Mouse (Mus musculus) spleen, adult 2 months (tissue): Measurements from ENCODE around the gene Chit1. TPM values are rescaled to one million over a fixed set of nuclear protein-coding genes. Genes with fewer than 3 reads are reported as not detected.

Experiments used
- DNase-seq, 2 experiments: peaks; one replicate each; pipeline versions ENCODE4 v3.0.0 to v3.0.0-alpha.2; 2012 to 2021; ENCODE audit warnings: low spot score in 2 of 2, low read depth in 1 of 2
- H3K27ac ChIP-seq: fragments of 200-500 bp; 2 replicates; pipeline ENCODE4 v1.5.1; 2012; ENCODE audit warnings: low read length, inconsistent platforms; ENCODE audit not compliant: insufficient read depth
- H3K27me3 ChIP-seq: fragments of 200-500 bp; 2 replicates; pipeline ENCODE4 v1.6.1; 2012; ENCODE audit warnings: mild to moderate bottlenecking, moderate library complexity, low read length, inconsistent platforms; ENCODE audit not compliant: control insufficient read depth, insufficient read depth
- H3K36me3 ChIP-seq: fragments of 200-500 bp; 2 replicates; pipeline ENCODE4 v1.6.1; 2012; ENCODE audit warnings: mild to moderate bottlenecking, low read length, inconsistent platforms; ENCODE audit not compliant: control insufficient read depth, insufficient read depth
- H3K4me1 ChIP-seq: fragments of 200-500 bp; 2 replicates; pipeline ENCODE4 v1.6.1; 2011; ENCODE audit warnings: inconsistent platforms; ENCODE audit not compliant: control insufficient read depth, insufficient read depth, insufficient read length
- H3K4me3 ChIP-seq: fragments of 200-500 bp; 2 replicates; pipeline ENCODE4 v1.5.1; 2011; ENCODE audit warnings: mild to moderate bottlenecking, inconsistent platforms; ENCODE audit not compliant: insufficient read depth, insufficient read length; ENCODE audit errors: extremely low read depth
- CTCF ChIP-seq: fragments of 200-500 bp; IDR thresholded peaks from 2 replicates; pipeline ENCODE4 v1.5.1; 2011; ENCODE audit warnings: mild to moderate bottlenecking, inconsistent platforms; ENCODE audit not compliant: insufficient read depth, insufficient read length, insufficient replicate concordance; ENCODE audit errors: extremely low read depth
- POLR2A ChIP-seq: fragments of 200-500 bp; IDR thresholded peaks from 2 replicates; pipeline ENCODE4 v1.6.1; 2011; ENCODE audit warnings: low read depth, low read length, inconsistent platforms
- WGBS: fragments of 180-500 bp; shearing (Covaris S2); methylation state at CpG from one replicate; pipeline ENCODE4 v1.1.7; 2018; 5-methylcytosine and 5-hydroxymethylcytosine counted together
- polyA plus RNA-seq: library from polyadenylated mRNA; depleted of rRNA; stranded (reverse); fragments of >200 nt; gene quantifications from 2 replicates; pipeline ENCODE4 v1.2.3, GENCODE M21; 2012

Gene Chit1
- polyA plus RNA-seq, 1 experiment = not detected

- H3K4me1 ChIP-seq = peaks cover 24% of the 10 kb centered on the region; the same call in 1 of the 2 replicates
- H3K4me3 ChIP-seq = no peak overlapping the region
- H3K36me3 ChIP-seq = no peaks in the 10 kb centered on the region
- no peaks in the 10 kb centered on the region for H3K27me3 ChIP-seq
- no peak for TF ChIP-seq CTCF
- TF ChIP-seq POLR2A = no peak
- DNase-seq = no peak
- H3K27ac ChIP-seq = no peak overlapping the region; the same call in 1 of the 2 replicates
- 81% methylated on average over 16 of the region's 16 CpGs for WGBS
Observed at GRCm38 (mm10) chr1:134086811-134087398, 24.1 kb upstream of the Chit1 start.

DNA sequence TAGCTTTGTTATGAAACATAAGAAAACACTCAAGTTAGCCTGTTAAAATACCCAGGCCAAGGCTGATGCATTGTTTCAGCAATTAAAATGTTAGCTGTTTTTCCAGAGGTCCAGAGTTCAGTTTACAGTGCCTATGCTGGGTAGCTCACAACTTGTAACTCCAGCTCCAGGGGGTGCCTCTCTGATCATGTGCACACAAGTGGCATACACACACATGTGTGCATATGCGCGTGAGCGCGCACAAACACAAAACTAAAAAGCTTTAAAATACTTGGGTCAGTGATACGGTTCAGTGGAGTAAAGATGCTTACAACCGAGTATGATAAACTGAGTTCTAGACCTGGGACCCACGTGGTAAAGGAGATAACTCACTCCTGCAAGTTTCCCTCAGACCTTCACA, 22.0 kb upstream of the Chit1 start:
- Histone ChIP-seq H3K4me3 (no peak overlapping the region), H3K36me3 (no peaks in the 10 kb centered on the region), H3K4me1 (peaks cover 24% of the 10 kb centered on the region; the same call in 1 of the 2 replicates), H3K27ac (no peak overlapping the region), H3K27me3 (no peaks in the 10 kb centered on the region)
- TF ChIP-seq CTCF (no peak), POLR2A (no peak)
- no peak for DNase-seq
- 86% methylated on average over 7 of the region's 7 CpGs for WGBS

DNA sequence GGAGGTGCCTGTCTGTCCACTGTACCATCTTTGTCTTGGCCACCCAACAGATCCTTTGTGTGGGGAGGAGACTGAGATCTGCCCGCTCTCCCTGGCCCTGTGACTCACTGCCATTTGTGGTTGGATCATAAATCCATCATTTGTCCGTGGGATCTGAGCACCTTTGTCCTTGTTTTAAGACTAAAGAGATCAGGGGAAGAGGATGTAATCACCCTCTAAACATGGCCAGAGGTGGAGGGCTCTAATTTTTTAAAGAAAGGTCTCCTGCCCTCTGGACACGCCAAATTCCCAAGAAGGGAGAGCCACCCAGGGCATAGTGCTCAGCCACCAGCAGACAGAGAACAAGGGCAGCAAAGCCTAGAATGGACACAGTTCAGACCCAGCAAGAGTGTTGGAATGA, 19.2 kb upstream of the Chit1 start:
- H3K4me1 ChIP-seq = peaks cover 37% of the 10 kb centered on the region; the same call in 1 of the 2 replicates
- TF ChIP-seq POLR2A (no peak), CTCF (no peak)
- no peaks in the 10 kb centered on the region for H3K36me3 ChIP-seq
- no peak overlapping the region for H3K27ac ChIP-seq
- WGBS = 82% methylated on average over 3 of the region's 3 CpGs
- DNase-seq = no peak
- no peak overlapping the region for H3K4me3 ChIP-seq
- H3K27me3 ChIP-seq = no peaks in the 10 kb centered on the region

- peak overlapping the region; percentile 99 for H3K27ac ChIP-seq
- H3K4me3 ChIP-seq = no peak overlapping the region
- H3K4me1 ChIP-seq = peaks cover 39% of the 10 kb centered on the region
- no peak for DNase-seq
- TF ChIP-seq POLR2A (no peak), CTCF (no peak)
- 46% methylated on average over 6 of the region's 6 CpGs for WGBS
- no peaks in the 10 kb centered on the region for H3K27me3 ChIP-seq
- H3K36me3 ChIP-seq = no peaks in the 10 kb centered on the region
Observed at GRCm38 (mm10) chr1:134092368-134092767, 18.7 kb upstream of the Chit1 start.

DNA sequence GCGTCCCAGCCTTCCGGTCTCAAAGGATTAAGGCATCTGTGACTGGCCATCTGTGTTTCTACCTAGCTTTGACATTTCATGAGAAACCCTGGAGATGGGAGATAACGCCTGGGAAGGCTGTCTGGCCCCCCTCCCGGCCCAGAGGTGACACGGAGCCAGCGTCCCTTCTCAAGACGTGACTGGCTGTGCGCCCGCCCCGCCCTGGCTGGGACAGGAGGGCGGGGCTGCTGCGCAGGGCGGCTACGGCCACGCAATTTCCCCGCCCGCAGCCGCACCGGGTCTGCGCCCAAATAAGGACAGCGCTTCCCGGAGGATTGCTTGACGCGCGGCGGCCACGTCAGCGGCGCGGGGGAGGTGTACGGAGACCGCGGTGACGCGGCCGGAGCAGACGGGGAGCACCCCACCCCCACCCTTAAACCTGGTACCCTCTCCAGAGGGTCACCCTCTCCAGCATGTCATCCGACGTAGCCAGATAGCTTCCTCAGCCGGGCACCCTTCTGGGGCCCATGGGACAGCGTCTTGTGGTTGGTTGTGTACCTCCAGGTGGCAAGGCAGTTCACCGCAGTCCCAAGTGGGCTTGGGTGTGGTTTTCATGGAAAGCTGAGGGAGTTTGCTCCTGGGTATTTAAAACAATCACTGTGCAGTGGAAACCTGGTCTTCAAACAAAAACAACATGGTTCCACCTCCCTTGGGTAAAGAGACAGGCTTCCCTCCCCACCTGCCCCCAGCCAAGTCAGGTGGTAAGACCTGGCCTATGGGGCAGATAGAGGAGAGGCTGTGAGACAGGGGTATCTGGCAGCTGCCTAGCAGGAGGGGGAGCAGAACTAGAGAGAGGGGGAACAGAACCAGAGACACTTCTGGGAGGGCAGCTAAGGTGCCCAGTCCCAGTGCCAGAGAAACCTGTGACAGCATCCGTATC, 17.9 kb upstream of the Chit1 start:
- Histone ChIP-seq H3K4me1 (peaks cover 45% of the 10 kb centered on the region), H3K4me3 (peak overlapping the region; percentile 63), H3K27ac (peak overlapping the region; percentile 99), H3K36me3 (no peaks in the 10 kb centered on the region), H3K27me3 (no peaks in the 10 kb centered on the region)
- TF ChIP-seq CTCF (no peak), POLR2A (peak; percentile 22)
- peak; percentile 87 to 92 for DNase-seq
- 2% methylated on average over 42 of the region's 43 CpGs for WGBS

DNA sequence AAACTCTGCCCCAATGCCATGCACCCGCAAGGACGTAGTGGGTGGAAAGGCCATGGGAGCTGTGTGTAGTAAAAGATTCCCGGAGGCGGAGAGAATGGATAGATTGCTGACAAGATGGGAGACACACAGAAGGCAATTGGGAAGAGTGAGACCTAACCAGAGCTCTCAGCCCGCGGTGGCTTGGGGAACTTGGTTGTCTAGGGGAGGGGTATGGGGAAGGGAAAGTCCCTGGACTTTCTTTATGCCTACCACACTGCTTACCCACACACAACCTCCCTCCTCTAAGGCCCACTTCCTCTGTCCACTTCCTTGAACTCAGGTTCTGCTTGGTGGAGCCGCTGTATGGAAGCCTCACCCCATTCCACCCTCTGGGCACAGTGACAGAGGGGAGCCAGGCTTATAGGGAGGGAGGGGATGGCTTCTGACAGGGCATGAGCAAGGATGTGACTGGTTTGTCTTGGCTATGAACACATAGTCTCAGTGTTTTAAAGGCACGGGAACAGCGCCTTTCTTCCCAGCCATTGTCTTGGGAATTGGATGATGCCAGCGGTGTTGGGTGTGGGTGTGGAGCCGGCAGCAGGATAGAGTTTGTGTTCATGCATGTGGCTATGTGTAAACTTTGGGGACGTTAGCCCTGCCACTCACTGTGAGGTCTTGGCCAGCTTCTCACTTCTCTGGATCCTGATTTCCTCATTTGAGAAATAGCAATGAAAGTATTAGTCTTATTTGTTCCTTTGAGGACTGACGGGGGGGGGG, 17.1 kb upstream of the Chit1 start:
- Histone ChIP-seq H3K27ac (peak overlapping the region; percentile 99), H3K27me3 (no peaks in the 10 kb centered on the region), H3K36me3 (no peaks in the 10 kb centered on the region), H3K4me3 (peak overlapping the region; percentile 63; the same call in 1 of the 2 replicates), H3K4me1 (peaks cover 52% of the 10 kb centered on the region)
- 32% methylated on average over 13 of the region's 13 CpGs for WGBS
- TF ChIP-seq CTCF (no peak), POLR2A (peak; percentile 20)
- peak; percentile 67 to 69 for DNase-seq
